Mouse (Mus musculus): ENCODE measurements around the gene Gab1. TPM values are rescaled to one million over a fixed set of nuclear protein-coding genes. Genes with fewer than 3 reads are reported as not detected.

Gab1 gene
- polyA plus RNA-seq, 1 experiment from 2014 or later: 14.7 TPM

DNA sequence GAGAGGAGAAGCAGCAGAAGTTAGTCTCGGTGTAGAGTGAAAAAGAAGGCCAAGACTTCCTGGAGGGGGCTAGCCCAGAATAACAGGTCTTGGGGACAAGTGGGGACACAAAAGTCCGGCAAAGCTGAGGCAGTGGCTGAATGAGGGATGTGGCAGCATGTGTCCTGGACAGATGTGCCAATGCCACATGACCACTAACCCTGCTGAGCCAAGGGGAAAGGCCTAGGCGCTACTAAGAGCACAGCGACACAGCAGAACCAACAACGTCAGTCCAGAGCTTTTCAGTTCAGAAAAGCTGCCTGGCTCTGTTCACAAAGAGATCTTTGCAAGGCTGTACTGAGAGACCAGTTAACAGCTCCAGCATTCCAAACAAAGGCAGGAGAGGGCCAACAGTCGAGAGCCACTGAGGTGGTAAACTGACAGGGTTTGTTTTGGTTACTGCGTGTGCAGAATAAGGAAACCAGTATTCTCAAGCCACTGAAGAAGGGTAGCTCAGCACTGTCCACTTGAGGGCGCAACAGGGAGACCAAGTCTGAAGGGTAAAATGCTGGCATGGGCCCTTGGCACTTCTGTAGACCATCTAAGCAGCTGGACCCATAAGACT is 15.0 kb downstream of the Gab1 start:
- peaks cover 36% of the 10 kb centered on the region for H3K4me1 ChIP-seq (ENCODE audit: insufficient read depth, low read length)
- 77% methylated on average over 8 of the region's 8 CpGs for WGBS
- H3K27me3 ChIP-seq (ENCODE audit: insufficient read depth, low read length): no peaks in the 10 kb centered on the region
- no peaks in the 10 kb centered on the region for H3K9me3 ChIP-seq (ENCODE audit: low read length)
- H3K36me3 ChIP-seq (ENCODE audit: insufficient read depth, low read length): no peaks in the 10 kb centered on the region
- no peak overlapping the region for H3K9ac ChIP-seq (replicated peaks; ENCODE audit: low read length)
- no peak overlapping the region for H3K4me2 ChIP-seq (replicated peaks; ENCODE audit: low read depth, low read length)
- no peak overlapping the region for H3K27ac ChIP-seq (ENCODE audit: low read length)
- no peak for ATAC-seq (ENCODE audit: low FRiP score, low TSS enrichment)
- H3K4me3 ChIP-seq (ENCODE audit: low read length): no peak overlapping the region

DNA sequence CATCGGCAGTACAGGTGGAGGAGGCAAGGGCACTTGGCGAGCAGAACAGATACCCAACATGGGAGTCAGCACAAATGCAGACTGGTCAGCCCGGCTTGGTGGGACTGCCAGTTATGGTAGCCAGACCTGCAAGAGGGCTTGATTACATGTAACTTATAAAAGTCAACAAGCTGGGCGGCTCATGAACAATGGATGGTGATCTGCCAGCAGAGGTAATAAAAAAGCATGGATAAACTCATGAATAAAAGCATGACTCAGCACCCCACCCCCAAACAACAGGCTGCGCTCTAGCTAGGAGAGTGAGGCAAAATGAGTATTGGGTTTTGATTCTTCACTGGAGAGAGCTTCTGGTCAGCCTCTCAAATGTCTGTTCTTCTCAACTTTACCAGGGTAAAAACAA is 16.9 kb downstream of the Gab1 start:
- Histone ChIP-seq H3K27ac (ENCODE audit: low read length) (no peak overlapping the region), H3K27me3 (ENCODE audit: insufficient read depth, low read length) (no peaks in the 10 kb centered on the region), H3K4me2 (replicated peaks; ENCODE audit: low read depth, low read length) (no peak overlapping the region), H3K4me3 (ENCODE audit: low read length) (no peak overlapping the region), H3K9ac (replicated peaks; ENCODE audit: low read length) (no peak overlapping the region), H3K36me3 (ENCODE audit: insufficient read depth, low read length) (no peaks in the 10 kb centered on the region), H3K9me3 (ENCODE audit: low read length) (no peaks in the 10 kb centered on the region), H3K4me1 (ENCODE audit: insufficient read depth, low read length) (peaks cover 21% of the 10 kb centered on the region)
- ATAC-seq (ENCODE audit: low FRiP score, low TSS enrichment): no peak
- WGBS: 69% methylated on average over 5 of the region's 5 CpGs

DNA sequence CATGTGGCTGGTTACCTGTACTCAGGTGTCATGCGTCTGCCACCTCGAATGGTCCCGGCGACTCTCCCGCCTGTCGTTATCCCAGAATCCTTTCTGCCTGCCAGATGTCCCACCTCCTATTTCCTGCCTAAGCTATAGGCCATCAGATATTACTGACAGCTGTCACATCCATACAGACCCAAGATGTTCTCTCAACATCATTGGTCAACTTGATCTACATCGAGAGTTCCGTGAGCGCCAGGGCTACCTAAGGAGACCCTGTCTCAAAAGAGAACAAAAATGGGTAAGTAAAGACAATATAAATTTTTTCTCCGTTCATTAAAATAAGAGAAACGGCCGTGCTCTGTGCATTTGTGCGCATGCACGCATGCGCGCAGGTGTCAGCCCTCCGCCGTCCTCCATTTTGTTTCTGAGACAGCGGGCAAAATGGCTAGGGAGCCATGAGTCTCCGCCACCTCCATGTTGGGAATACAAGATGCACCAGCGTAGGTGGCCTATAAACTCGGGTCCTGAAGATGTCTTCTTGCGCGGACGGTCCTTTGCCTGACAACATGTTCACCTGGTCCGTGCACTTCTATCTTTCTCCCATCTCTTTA is 21.0 kb downstream of the Gab1 start:
- no peak overlapping the region for H3K9ac ChIP-seq (replicated peaks; ENCODE audit: low read length)
- 97% methylated on average over 26 of the region's 26 CpGs for WGBS
- ATAC-seq (ENCODE audit: low FRiP score, low TSS enrichment): no peak

DNA sequence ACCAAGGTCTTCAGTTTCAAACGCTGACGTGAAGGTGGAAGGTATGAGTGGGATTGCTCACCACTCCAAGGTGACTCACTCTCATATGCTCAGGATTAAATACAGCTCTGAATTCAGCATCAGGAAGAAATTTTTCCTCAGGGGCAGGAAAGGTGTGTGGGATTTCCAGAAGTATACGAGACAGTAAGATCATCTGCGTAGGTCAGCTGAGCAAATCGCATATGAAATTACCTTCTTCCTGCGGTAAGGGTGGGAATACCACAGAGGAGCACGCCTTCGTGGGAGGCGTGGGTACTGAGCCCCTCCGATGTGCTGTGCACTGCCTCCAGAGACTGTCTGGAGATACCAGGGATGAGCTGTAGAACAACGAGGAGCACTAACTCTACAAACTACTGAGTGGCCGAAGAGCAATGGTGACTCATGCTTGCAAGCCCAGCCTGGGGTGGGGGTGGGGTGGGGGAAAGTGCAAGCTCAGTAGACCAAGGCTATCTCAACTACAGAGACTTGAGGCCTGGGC is 22.4 kb downstream of the Gab1 start:
- no peaks in the 10 kb centered on the region for H3K27me3 ChIP-seq (ENCODE audit: insufficient read depth, low read length)
- ATAC-seq (ENCODE audit: low FRiP score, low TSS enrichment): peak; percentile 43; the same call in 1 of the 2 replicates
- 79% methylated on average over 12 of the region's 12 CpGs for WGBS
- no peak overlapping the region for H3K4me3 ChIP-seq (ENCODE audit: low read length)
- H3K9ac ChIP-seq (replicated peaks; ENCODE audit: low read length): no peak overlapping the region
- H3K9me3 ChIP-seq (ENCODE audit: low read length): no peaks in the 10 kb centered on the region
- peaks cover 32% of the 10 kb centered on the region for H3K4me1 ChIP-seq (ENCODE audit: insufficient read depth, low read length)
- H3K36me3 ChIP-seq (ENCODE audit: insufficient read depth, low read length): no peaks in the 10 kb centered on the region
- peak overlapping the region; percentile 35 for H3K27ac ChIP-seq (ENCODE audit: low read length)
- H3K4me2 ChIP-seq (replicated peaks; ENCODE audit: low read depth, low read length): no peak overlapping the region

More for the DNA sequence above, 21.0 kb downstream of the Gab1 start:
- Histone ChIP-seq H3K36me3 (ENCODE audit: insufficient read depth, low read length) (no peaks in the 10 kb centered on the region), H3K27me3 (ENCODE audit: insufficient read depth, low read length) (no peaks in the 10 kb centered on the region), H3K9me3 (ENCODE audit: low read length) (no peaks in the 10 kb centered on the region), H3K27ac (ENCODE audit: low read length) (no peak overlapping the region), H3K4me1 (ENCODE audit: insufficient read depth, low read length) (peaks cover 24% of the 10 kb centered on the region), H3K4me3 (ENCODE audit: low read length) (no peak overlapping the region), H3K4me2 (replicated peaks; ENCODE audit: low read depth, low read length) (no peak overlapping the region)

DNA sequence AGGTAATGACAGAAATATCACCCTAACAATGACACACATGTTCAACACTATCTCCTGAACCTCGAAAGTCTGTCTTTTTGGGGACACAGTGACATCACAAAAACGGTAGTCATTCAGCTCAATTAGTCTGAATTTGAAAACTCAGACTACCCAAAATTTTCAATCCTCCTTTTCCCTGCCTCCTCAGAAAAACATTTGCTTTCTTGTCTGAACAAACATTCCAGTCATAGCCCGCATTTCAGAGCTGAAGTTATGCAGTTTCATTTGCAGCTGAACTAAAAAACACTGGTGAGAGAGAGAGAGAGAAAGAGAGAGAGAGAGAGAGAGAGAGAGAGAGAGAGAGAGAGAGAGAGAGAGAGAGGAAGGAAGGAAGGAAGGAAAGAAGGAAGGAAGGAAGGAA is 23.2 kb downstream of the Gab1 start:
- 55% methylated on average over 3 of the region's 3 CpGs for WGBS
- 0 out of 2 replicates have a peak overlapping the region, but pooled peaks have one; percentile 54 for H3K27ac ChIP-seq (ENCODE audit: low read length)
- no peaks in the 10 kb centered on the region for H3K36me3 ChIP-seq (ENCODE audit: insufficient read depth, low read length)
- no peaks in the 10 kb centered on the region for H3K9me3 ChIP-seq (ENCODE audit: low read length)
- H3K4me2 ChIP-seq (replicated peaks; ENCODE audit: low read depth, low read length): no peak overlapping the region
- no peak overlapping the region for H3K9ac ChIP-seq (replicated peaks; ENCODE audit: low read length)
- ATAC-seq (ENCODE audit: low FRiP score, low TSS enrichment): no peak
- H3K4me3 ChIP-seq (ENCODE audit: low read length): no peak overlapping the region
- H3K27me3 ChIP-seq (ENCODE audit: insufficient read depth, low read length): no peaks in the 10 kb centered on the region
- H3K4me1 ChIP-seq (ENCODE audit: insufficient read depth, low read length): peaks cover 39% of the 10 kb centered on the region

DNA sequence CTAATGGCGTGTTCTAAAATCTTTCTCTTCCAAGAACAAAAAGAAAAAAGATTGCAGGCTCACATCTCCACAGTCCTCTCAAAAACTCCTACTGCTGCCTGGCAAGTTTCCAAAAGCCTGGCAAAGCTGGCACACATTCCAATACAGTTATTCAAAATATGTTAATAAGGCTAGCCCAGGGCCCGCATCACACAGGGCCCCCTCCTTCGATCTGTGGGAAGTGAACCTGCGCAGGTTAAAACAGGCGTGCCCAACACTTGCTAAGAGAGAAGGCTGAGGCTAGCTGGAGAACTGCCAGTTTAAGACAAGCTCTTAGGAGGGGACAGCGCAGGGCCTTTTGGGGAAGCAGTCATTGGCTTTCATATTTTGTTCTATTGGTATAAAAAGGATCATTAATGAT is 23.7 kb downstream of the Gab1 start:
- 0 out of 2 replicates have a peak, but pooled peaks have one; percentile 49 for ATAC-seq (ENCODE audit: low FRiP score, low TSS enrichment)
- Histone ChIP-seq H3K27me3 (ENCODE audit: insufficient read depth, low read length) (no peaks in the 10 kb centered on the region), H3K4me1 (ENCODE audit: insufficient read depth, low read length) (peaks cover 43% of the 10 kb centered on the region), H3K9me3 (ENCODE audit: low read length) (no peaks in the 10 kb centered on the region), H3K4me3 (ENCODE audit: low read length) (no peak overlapping the region), H3K27ac (ENCODE audit: low read length) (0 out of 2 replicates have a peak overlapping the region, but pooled peaks have one; percentile 2), H3K9ac (replicated peaks; ENCODE audit: low read length) (no peak overlapping the region), H3K36me3 (ENCODE audit: insufficient read depth, low read length) (no peaks in the 10 kb centered on the region), H3K4me2 (replicated peaks; ENCODE audit: low read depth, low read length) (no peak overlapping the region)
- 69% methylated on average over 6 of the region's 6 CpGs for WGBS

DNA sequence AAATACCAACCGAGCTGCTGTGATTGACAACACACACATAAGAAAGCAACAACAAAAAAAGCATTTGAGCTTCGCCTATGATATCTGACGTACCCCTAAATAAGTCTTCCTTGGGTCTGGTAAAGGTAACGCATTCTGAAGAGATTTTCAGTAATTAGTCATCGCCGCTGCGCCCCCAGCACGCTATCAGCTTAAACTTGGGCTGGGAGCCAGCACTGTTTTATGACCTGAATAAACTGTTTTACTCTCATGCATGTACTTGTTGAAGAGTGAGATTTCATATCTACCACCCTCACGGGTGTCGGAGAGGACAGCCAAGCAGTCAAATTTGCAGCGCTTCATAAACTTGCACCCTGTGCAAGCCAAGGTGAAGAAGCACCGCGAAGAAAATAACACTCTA is 26.7 kb downstream of the Gab1 start:
- peak overlapping the region; percentile 20 for H3K4me2 ChIP-seq (replicated peaks; ENCODE audit: low read depth, low read length)
- H3K27me3 ChIP-seq (ENCODE audit: insufficient read depth, low read length): no peaks in the 10 kb centered on the region
- 46% methylated on average over 13 of the region's 13 CpGs for WGBS
- H3K4me3 ChIP-seq (ENCODE audit: low read length): no peak overlapping the region
- H3K9ac ChIP-seq (replicated peaks; ENCODE audit: low read length): no peak overlapping the region
- no peak for ATAC-seq (ENCODE audit: low FRiP score, low TSS enrichment)
- peaks cover 57% of the 10 kb centered on the region for H3K4me1 ChIP-seq (ENCODE audit: insufficient read depth, low read length)
- H3K9me3 ChIP-seq (ENCODE audit: low read length): no peaks in the 10 kb centered on the region
- peak overlapping the region; percentile 72 for H3K27ac ChIP-seq (ENCODE audit: low read length)
- no peaks in the 10 kb centered on the region for H3K36me3 ChIP-seq (ENCODE audit: insufficient read depth, low read length)

DNA sequence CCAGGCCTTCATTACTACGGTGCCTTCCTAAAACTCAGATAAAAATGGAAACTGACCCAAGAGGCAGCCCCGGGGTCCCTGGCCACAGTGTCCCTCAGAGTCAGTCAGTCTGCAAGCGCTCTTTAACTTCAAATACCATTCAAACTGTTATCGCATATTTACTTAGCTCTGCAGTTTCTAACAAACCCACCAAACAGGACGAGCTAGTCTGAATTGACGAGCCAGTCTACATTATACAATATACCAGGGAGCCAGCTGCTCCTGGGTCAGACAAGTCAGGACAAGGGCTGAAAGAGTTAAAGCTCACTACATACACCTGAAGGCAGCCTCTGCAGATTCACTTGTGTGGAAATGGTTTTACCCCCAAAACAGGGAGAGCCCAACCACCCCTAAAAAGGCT is 27.1 kb downstream of the Gab1 start:
- Histone ChIP-seq H3K36me3 (ENCODE audit: insufficient read depth, low read length) (no peaks in the 10 kb centered on the region), H3K27ac (ENCODE audit: low read length) (peak overlapping the region; percentile 72), H3K9me3 (ENCODE audit: low read length) (no peaks in the 10 kb centered on the region), H3K4me2 (replicated peaks; ENCODE audit: low read depth, low read length) (peak overlapping the region; percentile 20), H3K4me1 (ENCODE audit: insufficient read depth, low read length) (peaks cover 57% of the 10 kb centered on the region), H3K27me3 (ENCODE audit: insufficient read depth, low read length) (no peaks in the 10 kb centered on the region), H3K4me3 (ENCODE audit: low read length) (no peak overlapping the region), H3K9ac (replicated peaks; ENCODE audit: low read length) (no peak overlapping the region)
- WGBS: 61% methylated on average over 6 of the region's 6 CpGs
- ATAC-seq (ENCODE audit: low FRiP score, low TSS enrichment): peak; percentile 33; the same call in 1 of the 2 replicates

DNA sequence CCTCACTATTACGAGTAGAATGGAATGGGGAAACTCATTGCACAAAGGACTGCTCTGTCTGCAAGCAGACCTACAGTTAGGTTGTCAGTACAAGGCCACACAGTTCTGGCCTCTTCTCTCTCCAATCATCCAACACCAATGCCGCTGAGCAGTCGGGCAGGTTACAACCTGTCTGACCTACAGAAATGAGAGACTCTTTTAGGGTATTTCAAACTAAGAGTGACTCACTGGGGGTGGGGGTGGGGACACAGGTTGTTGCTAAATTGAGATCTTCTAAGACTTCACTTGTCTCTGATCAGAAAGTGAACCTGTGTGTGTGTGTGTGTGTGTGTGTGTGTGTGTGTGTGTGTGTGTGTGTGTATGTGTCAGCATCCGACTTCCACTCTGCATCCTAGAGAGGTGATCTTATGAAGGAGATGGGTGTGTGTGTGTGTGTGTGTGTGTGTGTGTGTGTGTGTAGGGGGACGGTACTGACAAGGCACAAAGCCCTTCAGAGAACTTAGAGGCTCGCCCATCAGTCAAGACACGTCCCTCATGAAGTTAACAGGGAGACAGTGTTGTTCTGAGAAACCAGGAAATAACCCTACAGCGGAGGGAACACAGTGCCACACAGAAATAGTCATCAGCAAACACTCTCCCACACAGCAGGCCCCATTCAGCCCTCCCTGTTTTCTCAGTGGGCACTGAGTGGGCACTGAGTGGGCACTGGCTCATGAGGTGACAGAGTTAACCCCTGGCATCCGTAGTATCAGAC is 27.7 kb downstream of the Gab1 start:
- no peak overlapping the region for H3K9ac ChIP-seq (replicated peaks; ENCODE audit: low read length)
- H3K4me2 ChIP-seq (replicated peaks; ENCODE audit: low read depth, low read length): no peak overlapping the region
- H3K4me1 ChIP-seq (ENCODE audit: insufficient read depth, low read length): peaks cover 57% of the 10 kb centered on the region
- no peaks in the 10 kb centered on the region for H3K9me3 ChIP-seq (ENCODE audit: low read length)
- no peak overlapping the region for H3K4me3 ChIP-seq (ENCODE audit: low read length)
- H3K27me3 ChIP-seq (ENCODE audit: insufficient read depth, low read length): no peaks in the 10 kb centered on the region
- ATAC-seq (ENCODE audit: low FRiP score, low TSS enrichment): peak; percentile 17; the same call in 1 of the 2 replicates
- WGBS: 60% methylated on average over 9 of the region's 9 CpGs
- H3K36me3 ChIP-seq (ENCODE audit: insufficient read depth, low read length): no peaks in the 10 kb centered on the region
- H3K27ac ChIP-seq (ENCODE audit: low read length): peak overlapping the region; percentile 72
